Mouse (Mus musculus) ES-Bruce4 (cell line): ENCODE measurements around the gene Gm17334.

Source experiments
- CTCF ChIP-seq: IDR thresholded peaks from one replicate; pipeline ENCODE4 v1.8.1; 2011; ENCODE audit warnings: low read depth, low read length
- EP300 ChIP-seq: IDR thresholded peaks from 2 replicates; pipeline ENCODE4 v1.6.1; 2011; ENCODE audit warnings: low read depth, low read length; ENCODE audit not compliant: insufficient read depth
- POLR2A ChIP-seq: IDR thresholded peaks from one replicate; pipeline ENCODE4 v1.8.1; 2011; ENCODE audit warnings: low read length; ENCODE audit not compliant: insufficient read depth

DNA sequence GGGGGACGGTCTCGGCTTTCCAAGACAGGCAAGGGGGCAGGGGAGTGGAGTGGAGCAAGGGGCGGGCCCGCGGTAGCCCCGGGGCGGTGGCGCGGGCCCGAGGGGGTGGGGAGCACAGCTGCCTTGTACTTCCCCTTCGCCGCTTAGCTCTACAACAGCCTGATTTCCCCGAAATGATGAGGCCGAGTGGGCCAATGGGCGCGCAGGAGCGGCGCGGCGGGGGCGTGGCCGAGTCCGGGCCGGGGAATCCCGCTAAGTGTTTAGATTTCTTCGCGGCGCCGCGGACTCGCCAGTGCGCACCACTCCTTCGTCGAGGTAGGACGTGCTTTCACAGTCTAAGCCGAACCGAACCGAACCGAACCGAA is 3.2 kb downstream of the Gm17334 start, which contains the start of gene Irf1:
- TF ChIP-seq POLR2A: peak; percentile 62
- TF ChIP-seq CTCF: no peak
- 0 out of 2 replicates have a peak, but pooled peaks have one; percentile 4 for TF ChIP-seq EP300
